Mouse (Mus musculus) liver, embryonic 16.5 days (tissue): ENCODE measurements around the gene Prkd3. TPM values are rescaled to one million over a fixed set of nuclear protein-coding genes. Genes with fewer than 3 reads are reported as not detected.

ENCODE experiments used
- ATAC-seq: fragments of 200-750 bp; cut with Nextera tagmentation; 2 replicates; pipeline ENCODE4 v1.8.0; 2017; ENCODE audit warnings: low read depth, mild to moderate bottlenecking, moderate number of reproducible peaks, moderate library complexity
- H3K27ac ChIP-seq: fragments of 300-500 bp; sonication (generic); 2 replicates; pipeline ENCODE4 v1.5.1; 2014; ENCODE audit warnings: mild to moderate bottlenecking, low read length
- H3K27me3 ChIP-seq: fragments of 300-500 bp; sonication (generic); 2 replicates; pipeline ENCODE4 v1.6.1; 2014; ENCODE audit warnings: low read depth, low read length, mixed read lengths; ENCODE audit not compliant: control insufficient read depth, insufficient read depth
- H3K36me3 ChIP-seq: fragments of 300-500 bp; sonication (generic); 2 replicates; pipeline ENCODE4 v1.6.1; 2014; ENCODE audit warnings: mild to moderate bottlenecking; ENCODE audit not compliant: control insufficient read depth, insufficient read depth
- H3K4me1 ChIP-seq: fragments of 300-500 bp; sonication (generic); 2 replicates; pipeline ENCODE4 v1.6.1; 2014; ENCODE audit warnings: low read depth, low read length, mixed read lengths; ENCODE audit not compliant: control insufficient read depth
- H3K4me2 ChIP-seq: fragments of 300-500 bp; sonication (generic); 2 replicates; pipeline ENCODE4 v1.6.1; 2014; ENCODE audit warnings: low read depth, low read length, mixed read lengths
- H3K4me3 ChIP-seq: fragments of 300-500 bp; sonication (generic); 2 replicates; pipeline ENCODE4 v1.5.1; 2014; ENCODE audit warnings: low read depth, mild to moderate bottlenecking, low read length
- H3K9ac ChIP-seq: fragments of 300-500 bp; sonication (generic); 2 replicates; pipeline ENCODE4 v1.6.1; 2014; ENCODE audit warnings: low read depth, low read length
- H3K9me3 ChIP-seq: fragments of 300-500 bp; sonication (generic); replicated peaks from 2 replicates; pipeline ENCODE4 v1.6.1; 2016; ENCODE audit warnings: low read length; ENCODE audit not compliant: control insufficient read depth
- whole genome bisulfite sequencing: fragments of 180-500 bp; shearing (Covaris S2); extraction: QIAGEN DNeasy Blood & Tissue Kit; methylation state at CpG from one replicate; pipeline ENCODE4 v1.1.7; 2014; ENCODE audit not compliant: insufficient replicate concordance; 5-methylcytosine and 5-hydroxymethylcytosine counted together
- polyA plus RNA-seq: library from polyadenylated mRNA; unstranded; fragments of >200 nt; fragmentation: Nextera tagmentation; extraction: Ambion mirVana; gene quantifications from 2 replicates; pipeline ENCODE4 v1.2.1, GENCODE M21; 2015

The Prkd3 gene
- polyA plus RNA-seq, 1 experiment from 2014 or later = 10.6 TPM

DNA sequence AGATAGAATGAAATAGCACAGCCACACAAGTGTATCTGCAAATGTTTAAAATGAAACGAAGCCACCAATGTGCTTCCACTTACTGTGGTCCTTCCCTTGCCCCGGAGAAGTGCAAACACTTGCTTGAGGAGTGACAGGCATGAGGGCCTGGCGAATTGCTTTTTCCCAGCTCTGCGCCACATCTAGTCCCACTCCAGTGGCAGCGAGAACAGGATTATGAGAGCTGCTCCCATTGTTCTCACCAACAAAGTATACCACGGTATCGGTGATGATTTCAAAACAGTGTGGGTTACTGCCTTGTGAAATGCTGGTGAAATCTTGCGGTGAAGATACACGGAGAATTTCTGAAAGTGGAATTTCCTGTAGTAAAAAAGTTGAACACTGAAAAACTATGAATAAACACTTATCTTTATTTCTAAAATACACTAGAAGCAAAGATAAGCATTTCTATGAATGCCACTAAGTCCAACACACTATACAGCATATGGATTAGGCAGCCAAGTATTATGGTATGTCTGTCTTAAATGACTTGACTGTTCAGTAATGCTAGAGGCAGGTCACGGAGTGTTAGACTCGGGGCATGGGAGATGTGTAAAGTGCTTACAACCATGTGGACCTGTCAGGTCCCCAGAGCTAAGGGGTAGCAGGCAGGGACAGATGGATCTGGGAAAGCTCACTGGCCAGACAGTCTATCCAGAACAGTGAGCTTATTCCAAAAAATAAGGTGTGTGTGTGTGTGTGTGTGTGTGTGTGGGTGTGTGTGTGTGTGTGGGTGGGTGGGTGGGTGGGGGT is 54.3 kb downstream of the Prkd3 start:
- no peak overlapping the region for H3K4me3 ChIP-seq
- ATAC-seq = no peak
- 76% methylated on average over 11 of the region's 11 CpGs for WGBS
- H3K9me3 ChIP-seq = no peaks in the 10 kb centered on the region
- 0 out of 2 replicates have a peak overlapping the region, but pooled peaks have one; percentile 20 for H3K4me2 ChIP-seq
- no peaks in the 10 kb centered on the region for H3K27me3 ChIP-seq
- no peak overlapping the region for H3K27ac ChIP-seq
- H3K9ac ChIP-seq = no peak overlapping the region
- no peaks in the 10 kb centered on the region for H3K4me1 ChIP-seq
- peaks cover 4% of the 10 kb centered on the region for H3K36me3 ChIP-seq

DNA sequence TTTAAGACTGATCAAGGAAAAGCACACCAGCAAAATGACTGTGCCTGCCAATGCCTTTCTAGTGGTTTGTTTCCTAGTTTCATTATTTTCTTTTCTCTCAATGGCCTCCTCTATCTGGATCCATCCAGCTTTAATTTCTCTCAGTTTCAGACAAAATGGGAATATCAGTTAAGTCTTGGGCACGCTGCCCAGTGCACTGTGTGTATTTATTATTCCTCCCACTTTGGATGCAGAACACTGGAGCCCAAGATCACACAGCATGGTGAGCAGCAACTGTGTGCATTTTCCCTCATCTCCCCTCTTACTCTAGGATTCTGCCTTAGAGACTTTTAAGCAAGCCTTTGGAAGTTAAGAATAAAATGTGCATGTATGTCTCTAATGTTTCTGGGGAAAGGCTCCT is 56.2 kb downstream of the Prkd3 start:
- peaks cover 4% of the 10 kb centered on the region; the same call in 1 of the 2 replicates for H3K36me3 ChIP-seq
- H3K9me3 ChIP-seq = no peaks in the 10 kb centered on the region
- no peak overlapping the region for H3K27ac ChIP-seq
- no peaks in the 10 kb centered on the region for H3K27me3 ChIP-seq
- H3K4me2 ChIP-seq = no peak overlapping the region
- no peak overlapping the region for H3K4me3 ChIP-seq
- WGBS = 68% methylated on average over 1 of the region's 1 CpGs
- H3K9ac ChIP-seq = no peak overlapping the region
- H3K4me1 ChIP-seq = no peaks in the 10 kb centered on the region
- no peak for ATAC-seq

DNA sequence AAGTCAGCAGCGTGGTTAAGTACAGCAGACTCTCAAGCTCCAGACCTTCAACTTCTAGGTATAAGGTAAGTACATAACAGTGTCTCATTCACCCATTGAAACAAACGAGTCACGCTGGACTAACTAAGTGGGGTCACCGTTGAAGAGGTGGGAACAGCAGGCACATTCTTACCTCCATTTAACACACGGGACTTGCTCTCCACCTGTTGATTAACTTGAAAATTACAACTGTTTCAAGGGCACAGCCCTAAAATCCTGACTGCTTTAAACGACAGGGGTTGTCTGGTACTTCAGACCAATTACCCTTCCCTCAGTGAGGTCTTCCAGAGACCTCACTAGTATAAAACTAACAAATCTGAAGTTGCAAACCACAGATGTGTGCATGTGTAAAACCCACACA is 61.1 kb downstream of the Prkd3 start:
- H3K36me3 ChIP-seq = peaks cover 4% of the 10 kb centered on the region
- ATAC-seq = no peak

DNA sequence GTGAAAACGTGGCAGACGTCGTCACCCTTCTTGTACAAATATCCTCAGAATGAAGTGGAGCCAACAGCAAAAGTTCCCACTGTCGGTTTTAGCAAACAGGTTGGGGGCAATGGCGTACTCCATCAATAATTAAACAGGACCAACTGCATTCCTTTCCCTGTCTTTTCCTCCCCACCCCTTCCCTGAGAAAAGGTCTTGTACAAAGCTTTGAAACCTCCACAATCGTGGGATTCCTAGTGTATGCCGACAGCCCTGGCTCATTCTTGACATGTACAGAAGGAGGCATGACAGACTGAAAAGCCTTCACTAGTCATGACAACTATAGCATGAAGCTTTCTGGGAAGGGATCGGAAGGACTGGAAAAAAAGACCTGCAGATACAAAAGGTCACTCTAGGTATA is 67.4 kb downstream of the Prkd3 start:
- Histone ChIP-seq H3K27ac (no peak overlapping the region), H3K36me3 (no peaks in the 10 kb centered on the region; the same call in none of the 2 replicates), H3K4me3 (no peak overlapping the region), H3K9me3 (no peaks in the 10 kb centered on the region), H3K9ac (no peak overlapping the region), H3K4me1 (no peaks in the 10 kb centered on the region), H3K27me3 (no peaks in the 10 kb centered on the region), H3K4me2 (no peak overlapping the region)
- 69% methylated on average over 8 of the region's 8 CpGs for WGBS
- no peak for ATAC-seq

More for the DNA sequence above, 61.1 kb downstream of the Prkd3 start:
- WGBS = 66% methylated on average over 6 of the region's 6 CpGs
- Histone ChIP-seq H3K4me3 (no peak overlapping the region), H3K9ac (no peak overlapping the region), H3K4me2 (no peak overlapping the region), H3K27me3 (no peaks in the 10 kb centered on the region), H3K27ac (no peak overlapping the region), H3K9me3 (no peaks in the 10 kb centered on the region), H3K4me1 (no peaks in the 10 kb centered on the region)

DNA sequence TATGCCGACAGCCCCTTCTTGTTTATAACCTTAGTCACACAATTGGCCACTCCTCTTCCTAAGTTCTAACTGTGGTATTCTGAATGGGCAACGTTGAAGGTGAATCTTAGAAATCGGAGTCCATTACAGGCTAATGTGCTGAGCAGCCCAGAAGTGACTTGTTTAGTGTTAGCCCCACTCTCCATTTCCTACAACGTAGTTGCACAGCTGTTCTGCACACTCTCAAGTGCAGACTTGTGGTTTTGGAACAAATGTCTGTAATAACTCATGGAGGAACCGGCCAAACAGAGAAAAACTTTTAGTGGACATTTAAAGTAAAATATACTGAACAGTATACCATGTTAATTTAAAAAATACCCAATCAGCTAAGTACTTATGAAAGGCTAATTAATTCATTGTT is 68.5 kb downstream of the Prkd3 start:
- WGBS = 78% methylated on average over 5 of the region's 5 CpGs
- Histone ChIP-seq H3K4me3 (no peak overlapping the region), H3K4me2 (no peak overlapping the region), H3K4me1 (no peaks in the 10 kb centered on the region), H3K27ac (no peak overlapping the region), H3K9me3 (no peaks in the 10 kb centered on the region), H3K27me3 (no peaks in the 10 kb centered on the region), H3K36me3 (no peaks in the 10 kb centered on the region; the same call in none of the 2 replicates), H3K9ac (no peak overlapping the region)
- no peak for ATAC-seq

DNA sequence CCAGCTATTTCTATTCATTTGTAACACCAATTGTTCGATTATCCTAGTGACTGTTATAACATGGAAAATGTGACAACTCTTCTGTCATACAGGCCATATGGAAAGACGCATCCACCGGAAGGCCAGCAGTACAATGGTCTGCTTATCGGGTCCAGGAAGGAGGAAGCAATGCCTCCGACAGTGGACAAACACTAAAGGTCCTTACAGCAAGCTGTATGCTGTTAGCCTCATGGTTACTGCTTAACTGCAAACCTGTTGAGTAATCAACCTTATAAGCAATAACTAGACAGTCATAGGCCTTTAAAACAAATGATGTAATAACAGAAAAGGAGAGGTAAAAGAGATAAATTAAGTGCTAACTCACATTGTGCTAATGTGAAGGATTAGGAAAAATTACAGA is 69.4 kb downstream of the Prkd3 start:
- 78% methylated on average over 5 of the region's 5 CpGs for WGBS
- no peak overlapping the region for H3K27ac ChIP-seq
- H3K9me3 ChIP-seq = no peaks in the 10 kb centered on the region
- no peaks in the 10 kb centered on the region for H3K27me3 ChIP-seq
- ATAC-seq = peak; percentile 56; the same call in 1 of the 2 replicates
- no peaks in the 10 kb centered on the region for H3K4me1 ChIP-seq
- H3K36me3 ChIP-seq = peaks cover 4% of the 10 kb centered on the region
- H3K4me3 ChIP-seq = no peak overlapping the region
- no peak overlapping the region for H3K4me2 ChIP-seq
- H3K9ac ChIP-seq = no peak overlapping the region

DNA sequence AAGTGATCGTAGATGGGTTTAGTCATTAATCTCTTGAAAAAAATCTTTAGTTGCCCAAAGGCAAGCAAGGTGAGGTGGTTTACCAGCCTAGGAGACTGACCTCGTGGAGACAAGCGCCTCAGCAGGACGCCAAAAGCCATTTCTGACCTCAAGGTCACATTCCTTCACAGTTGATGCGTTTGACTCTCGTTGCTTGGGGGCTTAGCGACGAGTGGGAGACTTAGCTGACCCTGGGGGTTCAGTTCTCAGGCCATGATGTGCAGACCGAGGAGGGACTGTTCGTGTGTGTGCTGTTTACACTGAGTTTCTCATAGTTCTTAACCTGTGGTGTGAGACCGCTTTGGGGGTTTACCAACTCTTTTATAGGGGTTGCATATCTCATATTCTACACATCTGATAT is 78.0 kb downstream of the Prkd3 start:
- H3K9ac ChIP-seq = no peak overlapping the region
- 67% methylated on average over 11 of the region's 11 CpGs for WGBS
- no peaks in the 10 kb centered on the region for H3K9me3 ChIP-seq
- peaks cover under 1% of the 10 kb centered on the region for H3K4me1 ChIP-seq
- H3K4me3 ChIP-seq = no peak overlapping the region
- ATAC-seq = no peak
- H3K36me3 ChIP-seq = peaks cover 6% of the 10 kb centered on the region
- H3K27me3 ChIP-seq = no peaks in the 10 kb centered on the region
- no peak overlapping the region for H3K4me2 ChIP-seq
- H3K27ac ChIP-seq = no peak overlapping the region

DNA sequence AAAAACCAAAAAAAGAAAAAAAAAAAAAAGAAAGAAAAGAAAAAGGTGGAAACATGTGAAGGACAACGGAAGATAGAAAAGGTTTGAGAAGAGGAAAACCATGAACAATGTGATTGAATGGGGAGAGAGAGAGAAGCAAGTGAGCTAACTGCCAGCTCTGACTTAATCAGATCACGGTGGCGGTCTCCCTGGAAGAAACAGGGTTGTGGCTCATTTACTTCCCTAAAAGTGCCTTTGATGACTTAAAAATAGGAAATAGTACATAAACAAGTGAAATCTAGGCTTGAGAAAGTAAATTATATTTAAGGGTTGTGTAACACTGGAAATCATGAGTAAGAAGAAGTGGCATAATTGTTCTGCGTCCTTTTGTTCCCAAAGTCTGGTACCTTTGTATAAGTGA is 81.7 kb downstream of the Prkd3 start:
- ATAC-seq = no peak
- Histone ChIP-seq H3K4me3 (no peak overlapping the region), H3K9me3 (no peaks in the 10 kb centered on the region), H3K4me1 (peaks cover 8% of the 10 kb centered on the region), H3K27me3 (no peaks in the 10 kb centered on the region), H3K27ac (no peak overlapping the region), H3K36me3 (peaks cover 10% of the 10 kb centered on the region), H3K9ac (no peak overlapping the region), H3K4me2 (no peak overlapping the region)
- 73% methylated on average over 4 of the region's 4 CpGs for WGBS

DNA sequence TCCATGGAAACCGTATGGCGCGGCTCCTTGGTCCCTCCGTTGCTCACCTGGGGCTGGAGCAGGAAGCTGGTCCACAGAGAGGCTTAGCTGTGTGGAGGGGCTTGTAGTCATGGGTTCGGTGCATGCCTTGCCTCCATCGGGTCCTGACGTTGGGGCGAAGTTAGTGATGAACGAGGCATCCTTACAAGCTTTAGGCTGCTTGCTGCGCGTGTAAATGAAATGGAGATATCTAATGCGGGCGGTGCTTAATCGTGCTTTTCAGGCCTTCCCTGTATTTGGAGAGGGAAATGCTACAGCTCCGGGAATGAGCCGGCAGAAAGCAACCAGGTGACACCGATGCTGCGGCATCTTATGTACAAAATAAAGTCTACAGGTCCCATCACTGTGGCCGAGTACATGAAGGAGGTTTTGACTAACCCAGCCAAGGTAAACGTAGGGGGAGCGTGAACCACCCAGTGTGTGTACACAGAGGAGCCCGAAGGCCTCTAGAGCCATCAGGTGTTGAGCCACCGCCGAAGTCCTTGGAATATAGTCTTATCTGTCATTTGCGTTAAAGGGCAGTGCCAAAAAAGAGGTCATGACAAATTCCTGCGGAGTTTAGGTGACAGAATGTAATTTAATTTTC is 83.3 kb downstream of the Prkd3 start:
- H3K4me1 ChIP-seq = peaks cover 8% of the 10 kb centered on the region
- H3K4me3 ChIP-seq = peak overlapping the region; percentile 95
- ATAC-seq = peak; percentile 14
- H3K27ac ChIP-seq = peak overlapping the region; percentile 31; the same call in 1 of the 2 replicates
- H3K9ac ChIP-seq = peak overlapping the region; percentile 78
- WGBS = 6% methylated on average over 26 of the region's 26 CpGs
- peaks cover 14% of the 10 kb centered on the region for H3K36me3 ChIP-seq
- H3K4me2 ChIP-seq = peak overlapping the region; percentile 91
- no peaks in the 10 kb centered on the region for H3K27me3 ChIP-seq
- no peaks in the 10 kb centered on the region for H3K9me3 ChIP-seq
